Mouse (Mus musculus) small intestine, adult 2 months (tissue): ENCODE data around the gene Rcan3. TPM values are rescaled to one million over a fixed set of nuclear protein-coding genes. Genes with fewer than 3 reads are reported as not detected.

Experiments
- H3K27ac ChIP-seq: fragments of 200-500 bp; 2 replicates; pipeline ENCODE4 v1.5.1; 2012; ENCODE audit warnings: low read depth, low read length, control low read depth, inconsistent platforms; ENCODE audit not compliant: insufficient read depth
- H3K27me3 ChIP-seq: fragments of 200-500 bp; 2 replicates; pipeline ENCODE4 v1.6.1; 2012; ENCODE audit warnings: mild to moderate bottlenecking, moderate library complexity, low read length, inconsistent platforms; ENCODE audit not compliant: control insufficient read depth, insufficient read depth
- H3K36me3 ChIP-seq: fragments of 200-500 bp; 2 replicates; pipeline ENCODE4 v1.6.1; 2012; ENCODE audit warnings: mild to moderate bottlenecking, low read length, control low read depth, inconsistent platforms; ENCODE audit not compliant: control insufficient read depth, insufficient read depth
- H3K4me1 ChIP-seq: fragments of 200-500 bp; 2 replicates; pipeline ENCODE4 v1.6.1; 2012; ENCODE audit warnings: low read length, inconsistent platforms, mixed read lengths; ENCODE audit not compliant: control insufficient read depth, insufficient read depth, insufficient read length
- H3K4me3 ChIP-seq: fragments of 200-500 bp; 2 replicates; pipeline ENCODE4 v1.5.1; 2012; ENCODE audit warnings: low read depth, mild to moderate bottlenecking, control low read depth, inconsistent platforms, low read length, moderate library complexity
- CTCF ChIP-seq: fragments of 200-500 bp; IDR thresholded peaks from 2 replicates; pipeline ENCODE4 v1.5.1; 2012; ENCODE audit warnings: low read depth, mild to moderate bottlenecking, control low read depth, inconsistent platforms, low read length, moderate library complexity, mixed read lengths; ENCODE audit not compliant: insufficient replicate concordance, insufficient read length; ENCODE audit errors: extremely low read depth
- POLR2A ChIP-seq: fragments of 200-500 bp; IDR thresholded peaks from 2 replicates; pipeline ENCODE4 v1.6.1; 2012; ENCODE audit warnings: low read depth, mild to moderate bottlenecking, control low read depth, inconsistent platforms, low read length, moderate library complexity
- WGBS: fragments of 180-500 bp; shearing (Covaris S2); methylation state at CpG from one replicate; pipeline ENCODE4 v1.1.7; 2018; 5-methylcytosine and 5-hydroxymethylcytosine counted together
- polyA plus RNA-seq: library from polyadenylated mRNA; depleted of rRNA; stranded (reverse); fragments of >200 nt; gene quantifications from 2 replicates; pipeline ENCODE4 v1.2.3, GENCODE M21; 2012

The Rcan3 gene
- polyA plus RNA-seq, 1 experiment: 6.3 TPM

DNA sequence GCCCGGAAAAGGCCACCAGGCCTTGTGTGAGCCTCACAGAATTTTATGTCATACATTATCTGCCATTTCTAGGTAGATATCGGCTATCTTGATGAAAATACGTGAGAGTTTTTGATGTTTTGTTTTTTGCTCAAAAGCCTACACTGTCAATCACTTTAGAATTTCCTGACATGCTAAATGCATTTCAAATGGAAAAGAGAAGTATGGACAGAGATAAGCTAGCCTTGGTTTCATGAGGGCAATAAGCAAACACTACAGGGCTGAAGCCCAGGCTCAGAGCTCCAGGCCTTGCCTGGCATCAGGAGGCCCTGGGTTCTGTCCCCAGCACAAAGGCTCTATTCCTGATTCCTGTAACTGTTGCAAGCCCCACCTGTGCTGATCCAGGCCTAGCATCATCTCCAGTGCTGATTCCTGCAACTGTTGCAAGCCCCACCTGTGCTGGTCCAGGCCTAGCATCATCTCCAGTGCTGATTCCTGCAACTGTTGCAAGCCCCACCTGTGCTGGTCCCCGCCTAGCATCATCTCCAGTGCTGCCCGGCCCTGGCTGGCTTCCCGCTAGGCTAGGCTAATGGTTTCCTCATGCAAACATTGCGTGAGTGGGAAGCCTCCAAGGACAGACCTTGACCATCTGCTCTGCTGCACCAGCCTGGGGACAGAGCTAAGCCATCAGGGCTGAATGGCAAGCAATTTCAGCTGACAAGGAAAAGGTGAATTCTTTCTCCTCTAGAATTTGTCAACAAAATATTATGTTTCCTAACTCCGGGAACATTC lies 3.5 kb downstream of the Rcan3 start:
- no peak overlapping the region for H3K27ac ChIP-seq
- no peaks in the 10 kb centered on the region for H3K27me3 ChIP-seq
- H3K4me3 ChIP-seq: no peak overlapping the region
- no peaks in the 10 kb centered on the region for H3K36me3 ChIP-seq
- 60% methylated on average over 8 of the region's 8 CpGs for WGBS
- H3K4me1 ChIP-seq: peaks cover 2% of the 10 kb centered on the region; the same call in 1 of the 2 replicates
- no peak for TF ChIP-seq CTCF
- no peak for TF ChIP-seq POLR2A

DNA sequence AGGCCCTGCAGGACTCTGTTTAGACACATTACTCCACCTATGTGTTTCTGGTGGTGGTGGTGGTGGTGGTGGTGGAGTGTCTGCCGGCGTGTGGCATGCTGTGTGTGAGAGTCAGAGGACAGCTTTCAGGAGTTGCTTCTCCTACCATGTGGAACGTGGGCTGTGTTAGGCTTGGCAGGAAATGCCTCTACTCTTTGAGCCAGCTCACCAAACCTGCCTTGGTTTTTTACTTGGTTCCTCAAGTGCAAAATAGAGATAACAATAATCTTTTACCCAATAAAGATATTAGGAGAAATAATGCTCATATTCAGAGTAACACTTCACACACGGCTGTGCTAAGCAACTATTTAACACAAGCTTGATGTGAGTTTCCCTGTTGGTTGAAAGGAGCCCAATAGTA lies 4.3 kb downstream of the Rcan3 start:
- H3K36me3 ChIP-seq: no peaks in the 10 kb centered on the region
- H3K27me3 ChIP-seq: no peaks in the 10 kb centered on the region
- H3K27ac ChIP-seq: no peak overlapping the region
- H3K4me1 ChIP-seq: peaks cover under 1% of the 10 kb centered on the region; the same call in 1 of the 2 replicates
- TF ChIP-seq CTCF: no peak
- TF ChIP-seq POLR2A: no peak
- no peak overlapping the region for H3K4me3 ChIP-seq
- WGBS: 68% methylated on average over 4 of the region's 4 CpGs

DNA sequence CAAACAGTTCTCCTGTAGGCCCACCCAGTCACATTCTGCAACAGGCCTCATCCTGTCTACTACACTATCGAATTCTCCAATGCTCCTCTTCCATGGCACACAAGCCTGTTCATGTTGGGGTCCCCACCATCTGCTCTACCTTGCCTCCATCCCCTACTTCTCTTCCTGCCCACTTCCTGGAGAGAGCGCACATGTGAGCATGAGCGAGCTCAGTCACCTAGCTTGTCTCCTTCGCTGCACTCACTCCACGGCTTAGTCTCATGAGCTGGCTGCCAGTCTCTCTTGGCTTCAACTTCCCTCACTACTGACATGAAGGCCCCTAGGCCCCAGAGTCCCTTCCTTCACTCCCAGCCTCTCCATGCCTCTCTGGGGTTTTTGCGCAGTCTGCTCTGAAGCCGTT lies 7.1 kb downstream of the Rcan3 start:
- no peak for TF ChIP-seq CTCF
- TF ChIP-seq POLR2A: no peak
- WGBS: 94% methylated on average over 7 of the region's 7 CpGs
- no peaks in the 10 kb centered on the region for H3K36me3 ChIP-seq

DNA sequence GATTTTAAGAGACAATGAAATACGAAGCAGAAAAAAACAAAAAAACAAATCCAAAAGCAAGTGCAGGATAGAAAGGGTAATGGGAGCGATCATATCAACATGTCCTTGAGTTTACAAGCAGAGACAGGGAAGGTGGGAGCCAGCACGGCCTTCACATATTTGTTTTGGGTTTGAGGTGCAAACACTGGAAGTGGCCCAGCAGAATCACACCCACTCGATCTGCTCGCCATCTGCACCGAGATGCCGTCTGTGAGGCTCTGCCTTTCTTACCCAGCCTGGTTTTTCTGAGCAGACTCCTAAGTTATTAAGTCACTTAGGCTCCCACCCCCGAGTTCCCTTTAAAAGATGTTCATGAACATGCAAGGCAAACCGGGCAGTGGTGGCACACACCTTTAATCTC lies 8.0 kb downstream of the Rcan3 start:
- no peaks in the 10 kb centered on the region for H3K27me3 ChIP-seq
- 76% methylated on average over 9 of the region's 9 CpGs for whole genome bisulfite sequencing

More for the DNA sequence above, 7.1 kb downstream of the Rcan3 start:
- Histone ChIP-seq H3K4me1 (no peaks in the 10 kb centered on the region), H3K27me3 (no peaks in the 10 kb centered on the region), H3K4me3 (no peak overlapping the region), H3K27ac (no peak overlapping the region)

DNA sequence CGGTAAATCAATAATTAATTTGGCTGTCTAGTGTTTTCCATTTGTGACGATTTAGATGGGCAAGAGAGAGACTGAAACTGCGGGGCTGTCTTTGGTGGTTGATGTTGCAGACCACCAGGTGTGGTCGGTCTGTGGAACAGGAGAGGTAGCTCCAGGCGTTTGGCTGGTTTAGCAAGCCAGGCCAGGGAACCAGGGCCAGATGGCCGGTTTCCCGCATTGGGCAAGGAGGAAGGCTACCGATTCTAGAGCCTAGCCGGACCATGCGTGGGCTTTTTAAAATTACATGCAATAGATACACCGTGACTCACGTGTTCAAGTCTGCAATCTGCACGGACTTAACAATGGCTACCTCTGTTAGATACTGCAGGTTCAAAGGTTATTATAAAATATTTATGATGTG lies 12.7 kb downstream of the Rcan3 start:
- no peaks in the 10 kb centered on the region for H3K27me3 ChIP-seq
- TF ChIP-seq CTCF (no peak), POLR2A (no peak)
- H3K27ac ChIP-seq: no peak overlapping the region
- H3K36me3 ChIP-seq: peaks cover 5% of the 10 kb centered on the region; the same call in 1 of the 2 replicates
- no peak overlapping the region for H3K4me3 ChIP-seq
- H3K4me1 ChIP-seq: no peaks in the 10 kb centered on the region
- 81% methylated on average over 13 of the region's 13 CpGs for WGBS

More for the DNA sequence above, 8.0 kb downstream of the Rcan3 start:
- Histone ChIP-seq H3K36me3 (no peaks in the 10 kb centered on the region; the same call in 1 of the 2 replicates), H3K4me3 (no peak overlapping the region), H3K4me1 (no peaks in the 10 kb centered on the region), H3K27ac (no peak overlapping the region)
- TF ChIP-seq CTCF (no peak), POLR2A (no peak)

DNA sequence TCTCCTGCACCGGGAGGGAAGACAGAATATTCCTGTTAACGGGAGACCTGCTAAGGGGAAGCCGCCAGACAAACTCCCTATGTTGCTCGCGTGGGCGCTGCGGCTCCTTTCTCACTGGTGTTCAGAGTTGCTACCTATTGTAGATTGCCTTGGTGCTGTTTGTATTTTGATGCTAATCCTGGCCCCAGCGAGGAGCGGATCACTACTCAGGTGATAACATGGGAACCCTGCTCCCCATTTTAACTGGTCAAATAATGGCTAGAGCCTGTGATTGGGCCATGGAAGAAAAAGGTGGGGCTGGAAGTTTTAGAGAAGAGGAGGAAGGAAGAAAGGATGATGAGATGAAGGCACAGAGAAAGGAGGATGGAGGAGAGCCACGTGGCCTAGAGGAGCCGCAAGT lies 13.2 kb downstream of the Rcan3 start:
- Histone ChIP-seq H3K4me1 (no peaks in the 10 kb centered on the region), H3K36me3 (peaks cover 5% of the 10 kb centered on the region; the same call in 1 of the 2 replicates), H3K27me3 (no peaks in the 10 kb centered on the region), H3K4me3 (no peak overlapping the region), H3K27ac (no peak overlapping the region)
- WGBS: 88% methylated on average over 11 of the region's 11 CpGs
- TF ChIP-seq CTCF (no peak), POLR2A (no peak)

DNA sequence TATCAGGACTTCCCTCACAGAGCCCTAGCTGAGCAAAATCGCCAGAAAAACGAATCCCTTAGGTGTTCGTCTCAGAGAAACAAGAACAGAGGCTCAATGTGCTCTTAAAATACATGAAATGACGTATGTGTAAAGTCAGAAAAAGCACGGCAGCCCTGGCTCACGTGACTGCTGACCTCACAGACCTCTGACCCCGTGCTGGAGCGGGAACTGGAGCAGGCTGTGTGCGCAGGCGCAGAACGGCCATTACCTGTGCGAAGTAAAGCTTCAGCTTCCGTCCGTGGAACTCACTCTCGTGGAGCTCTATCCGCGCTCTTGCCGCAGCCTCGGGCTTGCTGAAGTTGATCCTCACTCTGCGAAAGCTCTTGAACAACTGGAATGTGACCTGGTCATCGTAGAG lies 13.7 kb downstream of the Rcan3 start:
- Histone ChIP-seq H3K36me3 (peaks cover 5% of the 10 kb centered on the region; the same call in 1 of the 2 replicates), H3K27ac (no peak overlapping the region), H3K4me1 (no peaks in the 10 kb centered on the region), H3K27me3 (no peaks in the 10 kb centered on the region), H3K4me3 (no peak overlapping the region)
- TF ChIP-seq POLR2A: no peak
- TF ChIP-seq CTCF: no peak
- WGBS: 95% methylated on average over 21 of the region's 21 CpGs
